Comparison of ENCODE assay signal across 8 mouse cellular contexts in the genomic region with DNA sequence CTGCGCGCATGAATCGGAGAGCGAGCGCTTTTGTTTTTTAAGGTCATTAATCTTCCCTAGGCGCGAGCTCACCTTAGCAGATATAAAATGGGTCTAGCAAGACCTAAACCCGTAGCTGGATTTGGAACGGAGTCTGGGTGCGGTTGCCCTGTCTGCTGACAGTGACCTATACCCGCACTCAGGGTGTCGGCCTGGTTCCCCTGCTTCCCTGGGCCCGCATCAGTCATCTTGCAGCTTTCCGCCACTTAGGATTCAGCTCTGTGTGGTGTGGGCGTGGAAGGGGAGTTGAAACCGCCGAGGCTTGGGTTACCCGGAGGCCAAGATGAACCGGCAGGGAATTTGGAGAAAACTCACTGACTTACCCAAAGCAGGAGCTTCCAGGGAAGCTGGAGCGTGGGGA. TPM values are rescaled to one million over a fixed set of nuclear protein-coding genes. Genes with fewer than 3 reads are reported as not detected.
DNase-seq lines count a peak whose midpoint lies in the region; ATAC-seq and TF ChIP-seq lines count a peak whose summit lies in the region.

No protein-coding gene starts in this region.

- intact Hi-C loops in gastrocnemius, postnatal 14 days (cut with DNase I; ENCODE audit: low total_unique reads): no loop called here
- intact Hi-C loops in left cerebral cortex, postnatal 36 days (cut with DNase I): loop anchor here (5.0 to 10.0 kb wide), 2 partner anchors 99 to 122 kb away; a partner anchor contains a TSS

- peak; percentile 42 for DNase-seq in layer of hippocampus, adult 11-12 months (ENCODE audit: low spot score)
- DNase-seq in layer of hippocampus, adult 9-10 months (ENCODE audit: low spot score): no peak
- peak; percentile 79 for DNase-seq in embryo, embryonic 10.5 days (ENCODE audit: low spot score)
- DNase-seq in gastrocnemius, postnatal 14 days: peak; percentile 55
- DNase-seq in induced T-regulatory cell, adult 2 months (ENCODE audit: low read depth): peak; percentile 68
- peak; percentile 55 to 61 for DNase-seq in left cerebral cortex, postnatal 36 days (ENCODE audit: low spot score in 2 of 2)

- no peak overlapping the region for H3K27ac ChIP-seq in small intestine, adult 2 months (ENCODE audit: insufficient read depth, low read depth, low read length)

- no peak for TF ChIP-seq CTCF in small intestine, adult 2 months (IDR thresholded peaks at IDR 0.05; ENCODE audit: extremely low read depth, insufficient read length, insufficient replicate concordance, low read depth, low read length)

- H3K4me3 ChIP-seq in small intestine, adult 2 months (ENCODE audit: low read depth, low read length): peak overlapping the region; percentile 90

- no peaks in the 10 kb centered on the region for H3K36me3 ChIP-seq in small intestine, adult 2 months (ENCODE audit: control insufficient read depth, insufficient read depth, low read length)

- no peaks in the 10 kb centered on the region for H3K27me3 ChIP-seq in small intestine, adult 2 months (ENCODE audit: control insufficient read depth, insufficient read depth, low read length)

- WGBS in small intestine, adult 2 months: 1% methylated on average over 20 of the region's 20 CpGs

- H3K4me1 ChIP-seq in small intestine, adult 2 months (ENCODE audit: control insufficient read depth, insufficient read depth, insufficient read length, low read length): no peaks in the 10 kb centered on the region

- peak; percentile 84 for ATAC-seq in megakaryocyte-erythroid progenitor cell, adult 5-6 weeks (replicated peaks; ENCODE audit: low FRiP score, low TSS enrichment, poor library complexity, severe bottlenecking)

- no peak for TF ChIP-seq POLR2A in small intestine, adult 2 months (IDR thresholded peaks at IDR 0.05; ENCODE audit: low read depth, low read length)

RNA-seq across cellular contexts. Expression of a gene that starts 0.6 kb away (rescaled TPM):
- 1 to 10 TPM; 5.6 to 7.3 TPM for total RNA-seq in gastrocnemius, postnatal 14 days (2021)
- total RNA-seq in left cerebral cortex, postnatal 36 days (2021): 10 to 100 TPM; 65.0 to 73.7 TPM
- 1.0 and 3.4 TPM in 2 replicates for total RNA-seq in megakaryocyte-erythroid progenitor cell, adult 5-6 weeks (2014; fragmentation: Nextera tagmentation)
- total RNA-seq in megakaryocyte-erythroid progenitor cell, adult 5-6 weeks (2017): 3.8 and 5.8 TPM in 2 replicates
- 1.3 and 1.8 TPM in 2 replicates for polyA plus RNA-seq in small intestine, adult 2 months (2012; rRNA removed)

RNA-seq across cellular contexts. Expression of a gene that starts 18.4 kb away (rescaled TPM):
- total RNA-seq in gastrocnemius, postnatal 14 days (2021): under 1 TPM in 1 of 2 experiments, not detected in 1; 0.04 TPM
- total RNA-seq in left cerebral cortex, postnatal 36 days (2021): under 1 TPM; 0.11 to 0.39 TPM
- total RNA-seq in megakaryocyte-erythroid progenitor cell, adult 5-6 weeks (2014; fragmentation: Nextera tagmentation): not detected in 2 replicates
- total RNA-seq in megakaryocyte-erythroid progenitor cell, adult 5-6 weeks (2017): not detected in 2 replicates
- polyA plus RNA-seq in small intestine, adult 2 months (2012; rRNA removed): 0.03 TPM in 1 of 2 replicates, not detected in the other

RNA-seq across cellular contexts. Expression of a gene that starts 34.5 kb away (rescaled TPM):
- total RNA-seq in gastrocnemius, postnatal 14 days (2021): 10 to 100 TPM in 1 of 2 experiments, 1 to 10 TPM in 1; 9.0 to 10.0 TPM
- 10 to 100 TPM; 19.8 to 25.9 TPM for total RNA-seq in left cerebral cortex, postnatal 36 days (2021)
- 68.1 and 87.8 TPM in 2 replicates for total RNA-seq in megakaryocyte-erythroid progenitor cell, adult 5-6 weeks (2014; fragmentation: Nextera tagmentation)
- 49.4 and 79.1 TPM in 2 replicates for total RNA-seq in megakaryocyte-erythroid progenitor cell, adult 5-6 weeks (2017)
- 6.9 and 7.6 TPM in 2 replicates for polyA plus RNA-seq in small intestine, adult 2 months (2012; rRNA removed)

Comparison
In these comparisons a context has a peak if more than half of its experiments do, and no peak if none do; other contexts are left out.
1. RNA of a gene that starts 0.6 kb away (total RNA-seq): 65.0 to 73.7 TPM in left cerebral cortex, postnatal 36 days; 5.6 to 7.3 TPM in gastrocnemius, postnatal 14 days and 1.0 to 5.8 TPM in megakaryocyte-erythroid progenitor cell, adult 5-6 weeks; every median in the first group is over 4 times any median in the second.